Mouse (Mus musculus) midbrain, embryonic 11.5 days (tissue): Measurements from ENCODE around the gene Naxd. TPM values are rescaled to one million over a fixed set of nuclear protein-coding genes. Genes with fewer than 3 reads are reported as not detected.

Experiments
- ATAC-seq: fragments of 200-750 bp; cut with Nextera tagmentation; 2 replicates; pipeline ENCODE4 v1.8.0; 2017; ENCODE audit warnings: moderate TSS enrichment, moderate library complexity; ENCODE audit not compliant: low FRiP score
- DNase-seq: peaks from one replicate; pipeline ENCODE4 v3.0.0; 2015; ENCODE audit warnings: low spot score; ENCODE audit errors: missing footprints
- H3K27ac ChIP-seq: fragments of 300-500 bp; sonication (generic); 2 replicates; pipeline ENCODE4 v1.5.1; 2014; ENCODE audit warnings: low read depth, low read length
- H3K27me3 ChIP-seq: fragments of 300-500 bp; sonication (generic); 2 replicates; pipeline ENCODE4 v1.6.1; 2014; ENCODE audit warnings: mild to moderate bottlenecking, low read length, moderate library complexity, mixed read lengths; ENCODE audit not compliant: control insufficient read depth, insufficient read depth
- H3K36me3 ChIP-seq: fragments of 300-500 bp; sonication (generic); 2 replicates; pipeline ENCODE4 v1.6.1; 2014; ENCODE audit warnings: mild to moderate bottlenecking, low read length, moderate library complexity, mixed read lengths; ENCODE audit not compliant: control insufficient read depth, insufficient read depth
- H3K4me1 ChIP-seq: fragments of 300-500 bp; sonication (generic); 2 replicates; pipeline ENCODE4 v1.6.1; 2014; ENCODE audit warnings: low read length; ENCODE audit not compliant: control insufficient read depth, insufficient read depth
- H3K4me2 ChIP-seq: fragments of 300-500 bp; sonication (generic); 2 replicates; pipeline ENCODE4 v1.6.1; 2014; ENCODE audit warnings: mild to moderate bottlenecking, moderate library complexity
- H3K4me3 ChIP-seq: fragments of 300-500 bp; sonication (generic); 2 replicates; pipeline ENCODE4 v1.5.1; 2014; ENCODE audit warnings: low read depth, low read length
- H3K9ac ChIP-seq: fragments of 300-500 bp; sonication (generic); 2 replicates; pipeline ENCODE4 v1.6.1; 2014; ENCODE audit warnings: low read length
- H3K9me3 ChIP-seq: fragments of 300-500 bp; sonication (generic); 2 replicates; pipeline ENCODE4 v1.6.1; 2016; ENCODE audit warnings: low read length; ENCODE audit not compliant: control insufficient read depth
- WGBS: fragments of 180-500 bp; shearing (Covaris S2); extraction: QIAGEN DNeasy Blood & Tissue Kit; methylation state at CpG from one replicate; pipeline ENCODE4 v1.1.7; 2014; 5-methylcytosine and 5-hydroxymethylcytosine counted together
- polyA plus RNA-seq: library from polyadenylated mRNA; unstranded; fragments of >200 nt; fragmentation: Nextera tagmentation; extraction: Ambion mirVana; gene quantifications from 2 replicates; pipeline ENCODE4 v1.2.1, GENCODE M21; 2014

The Naxd gene
- polyA plus RNA-seq, 1 experiment from 2014 or later, result 94.2 TPM

GRCm38 (mm10) chr8:11554799-11555719, 57.8 kb downstream of the Naxd start, which contains the start of gene Ing1:
Gene Ing1, plus strand, starts transcription at chr8:11555571.
- Histone ChIP-seq H3K36me3 (no peaks in the 10 kb centered on the region), H3K4me1 (peaks cover 16% of the 10 kb centered on the region), H3K9me3 (no peaks in the 10 kb centered on the region), H3K9ac (peak within 1 kb of the TSS; percentile 94), H3K4me3 (peak within 1 kb of the TSS; percentile 72), H3K27ac (peak within 1 kb of the TSS; percentile 100), H3K27me3 (no peaks in the 10 kb centered on the region), H3K4me2 (peak within 1 kb of the TSS; percentile 78)
- peak; percentile 82 for ATAC-seq
- peak; percentile 99 for DNase-seq
- under 1% methylated on average over 52 of the region's 52 CpGs for WGBS

GRCm38 (mm10) chr8:11555720-11556591, 58.6 kb downstream of the Naxd start:
- H3K9me3 ChIP-seq, result no peaks in the 10 kb centered on the region
- no peaks in the 10 kb centered on the region for H3K27me3 ChIP-seq
- peaks cover 13% of the 10 kb centered on the region for H3K4me1 ChIP-seq
- WGBS, result under 1% methylated on average over 97 of the region's 103 CpGs
- peak overlapping the region; percentile 78 for H3K4me2 ChIP-seq
- DNase-seq (peak; percentile 100), ATAC-seq (peak; percentile 84)
- peak overlapping the region; percentile 72 for H3K4me3 ChIP-seq
- H3K36me3 ChIP-seq, result no peaks in the 10 kb centered on the region
- peak overlapping the region; percentile 100 for H3K27ac ChIP-seq
- peak overlapping the region; percentile 94 for H3K9ac ChIP-seq

- Histone ChIP-seq H3K4me1 (peaks cover 11% of the 10 kb centered on the region), H3K4me2 (peak overlapping the region; percentile 78), H3K4me3 (peak overlapping the region; percentile 72), H3K27ac (peak overlapping the region; percentile 100), H3K9ac (peak overlapping the region; percentile 78), H3K9me3 (no peaks in the 10 kb centered on the region), H3K27me3 (no peaks in the 10 kb centered on the region), H3K36me3 (peaks cover 6% of the 10 kb centered on the region)
- DNase-seq (peak; percentile 95), ATAC-seq (no peak)
- 0% methylated on average over 73 of the region's 85 CpGs for WGBS
These were observed 59.6 kb downstream of the Naxd start for GRCm38 (mm10) chr8:11556691-11557423.

GRCm38 (mm10) chr8:11557424-11557767, 60.1 kb downstream of the Naxd start:
- H3K4me1 ChIP-seq, result peaks cover 11% of the 10 kb centered on the region
- DNase-seq (no peak), ATAC-seq (peak; percentile 2; the same call in 1 of the 2 replicates)
- H3K36me3 ChIP-seq, result peaks cover 6% of the 10 kb centered on the region
- H3K27ac ChIP-seq, result peak overlapping the region; percentile 100
- peak overlapping the region; percentile 78 for H3K4me2 ChIP-seq
- peak overlapping the region; percentile 72 for H3K4me3 ChIP-seq
- under 1% methylated on average over 29 of the region's 32 CpGs for WGBS
- no peaks in the 10 kb centered on the region for H3K27me3 ChIP-seq
- H3K9ac ChIP-seq, result peak overlapping the region; percentile 78
- no peaks in the 10 kb centered on the region for H3K9me3 ChIP-seq

- H3K9ac ChIP-seq, result peak overlapping the region; percentile 78
- peaks cover 11% of the 10 kb centered on the region for H3K4me1 ChIP-seq
- H3K36me3 ChIP-seq, result peaks cover 6% of the 10 kb centered on the region
- peak overlapping the region; percentile 72 for H3K4me3 ChIP-seq
- DNase-seq, result peak; percentile 99
- H3K27me3 ChIP-seq, result no peaks in the 10 kb centered on the region
- H3K9me3 ChIP-seq, result no peaks in the 10 kb centered on the region
- H3K27ac ChIP-seq, result peak overlapping the region; percentile 100
- WGBS, result under 1% methylated on average over 67 of the region's 67 CpGs
- peak overlapping the region; percentile 78 for H3K4me2 ChIP-seq
- ATAC-seq, result peak; percentile 80
These were observed 60.7 kb downstream of the Naxd start for GRCm38 (mm10) chr8:11557768-11558629.

GRCm38 (mm10) chr8:11559511-11559910, 62.2 kb downstream of the Naxd start:
- Histone ChIP-seq H3K9me3 (no peaks in the 10 kb centered on the region; the same call in 1 of the 2 replicates), H3K27me3 (no peaks in the 10 kb centered on the region), H3K9ac (no peak overlapping the region), H3K36me3 (peaks cover 18% of the 10 kb centered on the region), H3K4me2 (no peak overlapping the region), H3K4me3 (no peak overlapping the region), H3K4me1 (peaks cover 9% of the 10 kb centered on the region), H3K27ac (no peak overlapping the region)
- WGBS, result 92% methylated on average over 3 of the region's 3 CpGs
- ATAC-seq, result no peak
- no peak for DNase-seq

GRCm38 (mm10) chr8:11560220-11560619, 62.9 kb downstream of the Naxd start:
- Histone ChIP-seq H3K4me1 (peaks cover 7% of the 10 kb centered on the region), H3K4me3 (no peak overlapping the region), H3K36me3 (peaks cover 22% of the 10 kb centered on the region), H3K27ac (no peak overlapping the region), H3K27me3 (no peaks in the 10 kb centered on the region), H3K4me2 (no peak overlapping the region), H3K9ac (no peak overlapping the region), H3K9me3 (no peaks in the 10 kb centered on the region; the same call in 1 of the 2 replicates)
- DNase-seq (no peak), ATAC-seq (no peak)
- WGBS, result 90% methylated on average over 9 of the region's 9 CpGs

- H3K9me3 ChIP-seq, result no peaks in the 10 kb centered on the region; the same call in 1 of the 2 replicates
- no peak overlapping the region for H3K4me2 ChIP-seq
- H3K4me3 ChIP-seq, result no peak overlapping the region
- H3K4me1 ChIP-seq, result peaks cover under 1% of the 10 kb centered on the region; the same call in 1 of the 2 replicates
- no peaks in the 10 kb centered on the region for H3K27me3 ChIP-seq
- ATAC-seq, result no peak
- no peak overlapping the region for H3K27ac ChIP-seq
- WGBS, result 85% methylated on average over 5 of the region's 5 CpGs
- peaks cover 26% of the 10 kb centered on the region for H3K36me3 ChIP-seq
- DNase-seq, result no peak
- H3K9ac ChIP-seq, result no peak overlapping the region
These were observed 66.9 kb downstream of the Naxd start for GRCm38 (mm10) chr8:11564236-11564635.
